Mouse (Mus musculus): Measurements from ENCODE around the gene 4933417A18Rik. TPM values are rescaled to one million over a fixed set of nuclear protein-coding genes. Genes with fewer than 3 reads are reported as not detected.
"Not testable (repeated sequence)": the region's sequence is repeated elsewhere in the genome, so short reads cannot be mapped to it uniquely, and the experiment has no call there.

The 4933417A18Rik gene
- total RNA-seq (2014; rRNA removed): not detected in 2 replicates
- not detected in 2 replicates for polyA plus RNA-seq (2012; rRNA removed)

- no peaks in the 10 kb centered on the region for H3K4me1 ChIP-seq (ENCODE audit: control insufficient read depth, insufficient read depth, low read length)
- H3K27ac ChIP-seq (replicated peaks; ENCODE audit: insufficient read depth, low read depth, low read length): no peak within 1 kb of the TSS
- no peak within 1 kb of the TSS for H3K9ac ChIP-seq (ENCODE audit: low read depth, low read length)
- WGBS: 75% methylated on average over 4 of the region's 4 CpGs
- TF ChIP-seq POLR2A (IDR thresholded peaks at IDR 0.05; ENCODE audit: extremely low read depth, insufficient read depth, low read length): no peak
- TF ChIP-seq CTCF (IDR thresholded peaks at IDR 0.05; ENCODE audit: low read depth, low read length): no peak
- no peaks in the 10 kb centered on the region for H3K79me2 ChIP-seq (ENCODE audit: control insufficient read depth, insufficient read depth, low read length)
- no peaks in the 10 kb centered on the region for H3K27me3 ChIP-seq (ENCODE audit: control insufficient read depth, insufficient read depth, low read length)
- H3K4me3 ChIP-seq (ENCODE audit: insufficient read depth, low read depth, low read length): no peak within 1 kb of the TSS
- H3K36me3 ChIP-seq (ENCODE audit: control insufficient read depth, insufficient read depth, low read length): no peaks in the 10 kb centered on the region
- no peak for DNase-seq (ENCODE audit: extremely low read depth, low read depth, low spot score)
Observed at GRCm38 (mm10) chr13:34924210-34924609, at the start of gene 4933417A18Rik, which contains the start of gene Fam217a. TSS of gene 4933417A18Rik (plus strand) at chr13:34924409. TSS of gene Fam217a (minus strand) at chr13:34924310.

GRCm38 (mm10) chr13:34874736-34875135 lies 49.5 kb upstream of the 4933417A18Rik start:
- peak overlapping the region; percentile 97 for H3K4me3 ChIP-seq (ENCODE audit: insufficient read depth, low read depth, low read length)
- not testable (repeated sequence) for H3K4me1 ChIP-seq (ENCODE audit: control insufficient read depth, insufficient read depth, low read length); DNase-seq (ENCODE audit: extremely low read depth, low read depth, low spot score); H3K27me3 ChIP-seq (ENCODE audit: control insufficient read depth, insufficient read depth, low read length); H3K36me3 ChIP-seq (ENCODE audit: control insufficient read depth, insufficient read depth, low read length); H3K9ac ChIP-seq (ENCODE audit: low read depth, low read length)
- 7% methylated on average over 13 of the region's 13 CpGs for WGBS
- H3K27ac ChIP-seq (replicated peaks; ENCODE audit: insufficient read depth, low read depth, low read length): peak overlapping the region; percentile 100
- H3K79me2 ChIP-seq (ENCODE audit: control insufficient read depth, insufficient read depth, low read length): peaks cover 13% of the 10 kb centered on the region; the same call in 1 of the 2 replicates

- no peaks in the 10 kb centered on the region for H3K27me3 ChIP-seq (ENCODE audit: control insufficient read depth, insufficient read depth, low read length)
- DNase-seq (ENCODE audit: extremely low read depth, low read depth, low spot score): peak; percentile 79
- H3K9ac ChIP-seq (ENCODE audit: low read depth, low read length): peak within 1 kb of the TSS; percentile 100
- H3K36me3 ChIP-seq (ENCODE audit: control insufficient read depth, insufficient read depth, low read length): no peaks in the 10 kb centered on the region
- peak; percentile 85 for TF ChIP-seq POLR2A (IDR thresholded peaks at IDR 0.05; ENCODE audit: extremely low read depth, insufficient read depth, low read length)
- TF ChIP-seq CTCF (IDR thresholded peaks at IDR 0.05; ENCODE audit: low read depth, low read length): no peak
- H3K27ac ChIP-seq (replicated peaks; ENCODE audit: insufficient read depth, low read depth, low read length): peak within 1 kb of the TSS; percentile 100
- H3K4me3 ChIP-seq (ENCODE audit: insufficient read depth, low read depth, low read length): peak within 1 kb of the TSS; percentile 97
- under 1% methylated on average over 40 of the region's 40 CpGs for WGBS
- H3K79me2 ChIP-seq (ENCODE audit: control insufficient read depth, insufficient read depth, low read length): peaks cover 13% of the 10 kb centered on the region; the same call in 1 of the 2 replicates
- peaks cover 2% of the 10 kb centered on the region for H3K4me1 ChIP-seq (ENCODE audit: control insufficient read depth, insufficient read depth, low read length)
Observed at GRCm38 (mm10) chr13:34875166-34875710, 49.0 kb upstream of the 4933417A18Rik start, which contains the start of gene Prpf4b. TSS of gene Prpf4b (plus strand) at chr13:34875302.

- Histone ChIP-seq H3K4me1 (ENCODE audit: control insufficient read depth, insufficient read depth, low read length) (peaks cover 2% of the 10 kb centered on the region), H3K79me2 (ENCODE audit: control insufficient read depth, insufficient read depth, low read length) (peaks cover 13% of the 10 kb centered on the region; the same call in 1 of the 2 replicates), H3K36me3 (ENCODE audit: control insufficient read depth, insufficient read depth, low read length) (no peaks in the 10 kb centered on the region), H3K27me3 (ENCODE audit: control insufficient read depth, insufficient read depth, low read length) (no peaks in the 10 kb centered on the region), H3K4me3 (ENCODE audit: insufficient read depth, low read depth, low read length) (peak overlapping the region; percentile 97), H3K27ac (replicated peaks; ENCODE audit: insufficient read depth, low read depth, low read length) (peak overlapping the region; percentile 100), H3K9ac (ENCODE audit: low read depth, low read length) (peak overlapping the region; percentile 100)
- WGBS: under 1% methylated on average over 49 of the region's 50 CpGs
- DNase-seq (ENCODE audit: extremely low read depth, low read depth, low spot score): peak; percentile 75
- TF ChIP-seq POLR2A (IDR thresholded peaks at IDR 0.05; ENCODE audit: extremely low read depth, insufficient read depth, low read length) (no peak), CTCF (IDR thresholded peaks at IDR 0.05; ENCODE audit: low read depth, low read length) (peak; percentile 55)
Observed at GRCm38 (mm10) chr13:34875741-34876445, 48.3 kb upstream of the 4933417A18Rik start.

- TF ChIP-seq CTCF (IDR thresholded peaks at IDR 0.05; ENCODE audit: low read depth, low read length) (no peak), POLR2A (IDR thresholded peaks at IDR 0.05; ENCODE audit: extremely low read depth, insufficient read depth, low read length) (no peak)
- Histone ChIP-seq H3K27me3 (ENCODE audit: control insufficient read depth, insufficient read depth, low read length) (no peaks in the 10 kb centered on the region), H3K36me3 (ENCODE audit: control insufficient read depth, insufficient read depth, low read length) (no peaks in the 10 kb centered on the region), H3K79me2 (ENCODE audit: control insufficient read depth, insufficient read depth, low read length) (peaks cover 18% of the 10 kb centered on the region; the same call in 1 of the 2 replicates), H3K27ac (replicated peaks; ENCODE audit: insufficient read depth, low read depth, low read length) (no peak overlapping the region), H3K4me3 (ENCODE audit: insufficient read depth, low read depth, low read length) (peak overlapping the region; percentile 97; the same call in 1 of the 2 replicates), H3K4me1 (ENCODE audit: control insufficient read depth, insufficient read depth, low read length) (peaks cover 2% of the 10 kb centered on the region), H3K9ac (ENCODE audit: low read depth, low read length) (peak overlapping the region; percentile 22; the same call in 1 of the 2 replicates)
- WGBS: 3% methylated on average over 3 of the region's 3 CpGs
- DNase-seq (ENCODE audit: extremely low read depth, low read depth, low spot score): no peak
Observed at GRCm38 (mm10) chr13:34876481-34876880, 47.7 kb upstream of the 4933417A18Rik start.

All from liver, adult 2 months (tissue).